Mouse (Mus musculus) liver (tissue): ENCODE measurements around the gene Hist1h2bg.
"Not testable (repeated sequence)": the region's sequence is repeated elsewhere in the genome, so short reads cannot be mapped to it uniquely, and the experiment has no call there.

Source experiments
- DNase-seq: peaks from one replicate; pipeline ENCODE4 v3.0.0-alpha.2; 2020; ENCODE audit warnings: mixed read lengths

The Hist1h2bg gene

GRCm38 (mm10) chr13:23562699-23563462 lies 8.3 kb upstream of the Hist1h2bg start:
- peak; percentile 43 for DNase-seq

- DNase-seq = no peak
These were observed 6.7 kb upstream of the Hist1h2bg start for GRCm38 (mm10) chr13:23564482-23564881.

- DNase-seq = not testable (repeated sequence)
These were observed 755 bp upstream of the Hist1h2bg start for GRCm38 (mm10) chr13:23570261-23571021.

- peak; percentile 34 for DNase-seq
These were observed 465 bp downstream of the Hist1h2bg start for GRCm38 (mm10) chr13:23571504-23572217.

GRCm38 (mm10) chr13:23572218-23573033 lies 1.2 kb downstream of the Hist1h2bg start:
- no peak for DNase-seq

GRCm38 (mm10) chr13:23573034-23573897 lies 2.1 kb downstream of the Hist1h2bg start:
- DNase-seq = peak; percentile 47

- DNase-seq = peak; percentile 94
These were observed 2.8 kb downstream of the Hist1h2bg start, which contains the start of the genes Hist1h2bf and Hist1h2ad for GRCm38 (mm10) chr13:23573898-23574524. Gene Hist1h2bf (minus strand): TSS chr13:23574196. Gene Hist1h2ad (plus strand): TSS chr13:23574381.

GRCm38 (mm10) chr13:23574546-23575170 lies 3.5 kb downstream of the Hist1h2bg start:
- not testable (repeated sequence) for DNase-seq

- DNase-seq = peak; percentile 74
These were observed 4.2 kb downstream of the Hist1h2bg start, which contains the start of gene Hist1h3d for GRCm38 (mm10) chr13:23575271-23575851. Gene Hist1h3d (plus strand): TSS chr13:23575763.

GRCm38 (mm10) chr13:23575864-23576313 lies 4.7 kb downstream of the Hist1h2bg start:
- DNase-seq = peak; percentile 35

- DNase-seq = peak; percentile 38
These were observed 5.2 kb downstream of the Hist1h2bg start for GRCm38 (mm10) chr13:23576351-23576881.

- peak; percentile 28 for DNase-seq
These were observed 5.9 kb downstream of the Hist1h2bg start for GRCm38 (mm10) chr13:23576906-23577639.

GRCm38 (mm10) chr13:23577835-23578234 lies 6.6 kb downstream of the Hist1h2bg start:
- DNase-seq = no peak

GRCm38 (mm10) chr13:23581408-23582218 lies 10.4 kb downstream of the Hist1h2bg start, which contains the start of gene Hist1h4d:
Gene Hist1h4d (plus strand): TSS chr13:23581598.
- DNase-seq = peak; percentile 94

GRCm38 (mm10) chr13:23582219-23583056 lies 11.2 kb downstream of the Hist1h2bg start:
- peak; percentile 25 for DNase-seq

- no peak for DNase-seq
These were observed 12.3 kb downstream of the Hist1h2bg start for GRCm38 (mm10) chr13:23583387-23584068.
